Mouse (Mus musculus) liver, embryonic 14.5 days (tissue): ENCODE data around the gene Zdhhc13. TPM values are rescaled to one million over a fixed set of nuclear protein-coding genes. Genes with fewer than 3 reads are reported as not detected.

ENCODE experiments used
- ATAC-seq: fragments of 200-750 bp; cut with Nextera tagmentation; 2 replicates; pipeline ENCODE4 v1.8.0; 2017; ENCODE audit warnings: moderate number of reproducible peaks, mild to moderate bottlenecking, moderate library complexity; ENCODE audit not compliant: insufficient read depth
- DNase-seq, 3 experiments: peaks; one replicate each; pipeline ENCODE4 v3.0.0-alpha.2; 2012 to 2013; ENCODE audit warnings: low read depth in 3 of 3, low spot score in 3 of 3
- H3K27ac ChIP-seq: fragments of 300-500 bp; sonication (generic); 2 replicates; pipeline ENCODE4 v1.5.1; 2014; ENCODE audit warnings: moderate library complexity, mild to moderate bottlenecking, control low read depth, inconsistent platforms
- H3K27me3 ChIP-seq: fragments of 300-500 bp; sonication (generic); 2 replicates; pipeline ENCODE4 v1.6.1; 2014; ENCODE audit warnings: mild to moderate bottlenecking, low read length, moderate library complexity; ENCODE audit not compliant: control insufficient read depth, insufficient read depth
- H3K36me3 ChIP-seq: fragments of 300-500 bp; sonication (generic); replicated peaks from 2 replicates; pipeline ENCODE4 v1.6.1; 2014; ENCODE audit warnings: low read depth; ENCODE audit not compliant: control insufficient read depth, insufficient read depth
- H3K4me1 ChIP-seq, 2 experiments: fragments of 200-500 bp in 1 of 2; fragments of 300-500 bp in 1 of 2; sonication (generic) in 1 of 2; replicated peaks; 2 replicates each; pipeline ENCODE4 v1.6.1; 2012 to 2014; ENCODE audit warnings: antibody characterized with exemption in 1 of 2, inconsistent platforms in 1 of 2, low read length in 1 of 2; ENCODE audit not compliant: control insufficient read depth in 2 of 2, insufficient read depth in 2 of 2
- H3K4me2 ChIP-seq: fragments of 300-500 bp; sonication (generic); 2 replicates; pipeline ENCODE4 v1.6.1; 2014; ENCODE audit warnings: low read depth, mild to moderate bottlenecking, control low read depth, moderate library complexity
- H3K4me3 ChIP-seq, 2 experiments: fragments of 200-500 bp in 1 of 2; fragments of 300-500 bp in 1 of 2; sonication (generic) in 1 of 2; 2 replicates each; pipeline ENCODE4 v1.5.1; 2012 to 2014; ENCODE audit warnings: low read depth in 2 of 2, low read length in 2 of 2, mild to moderate bottlenecking in 2 of 2, control low read depth in 1 of 2, inconsistent platforms in 1 of 2, moderate library complexity in 1 of 2; ENCODE audit not compliant: insufficient read depth in 1 of 2
- H3K9ac ChIP-seq: fragments of 300-500 bp; sonication (generic); replicated peaks from 2 replicates; pipeline ENCODE4 v1.6.1; 2014; ENCODE audit warnings: mild to moderate bottlenecking, control low read depth, moderate library complexity
- H3K9me3 ChIP-seq: fragments of 300-500 bp; sonication (generic); 2 replicates; pipeline ENCODE4 v1.6.1; 2016; ENCODE audit warnings: low read length, mixed read lengths; ENCODE audit not compliant: control insufficient read depth
- CTCF ChIP-seq: IDR thresholded peaks from 2 replicates; pipeline ENCODE4 v1.5.1; 2016; ENCODE audit warnings: antibody characterized with exemption, low read depth, control low read depth
- EP300 ChIP-seq: IDR thresholded peaks from 2 replicates; pipeline ENCODE4 v1.6.1; 2016; ENCODE audit warnings: antibody characterized with exemption, low read depth
- WGBS: fragments of 180-500 bp; shearing (Covaris S2); extraction: QIAGEN DNeasy Blood & Tissue Kit; methylation state at CpG from one replicate; pipeline ENCODE4 v1.1.7; 2014; ENCODE audit not compliant: insufficient replicate concordance; 5-methylcytosine and 5-hydroxymethylcytosine counted together
- polyA plus RNA-seq, 2 experiments: library from polyadenylated mRNA; depleted of rRNA in 1 of 2; stranded (reverse) in 1 of 2; unstranded in 1 of 2; fragments of >200 nt; fragmentation: Nextera tagmentation in 1 of 2; extraction: Ambion mirVana in 1 of 2; gene quantifications; 2 replicates each; pipeline versions ENCODE4 v1.2.1 to v1.2.3; 2012 to 2014

Gene Zdhhc13
- polyA plus RNA-seq, 2 experiments = 9.4 to 13.5 TPM

GRCm38 (mm10) chr7:48829177-48829910 lies 40.5 kb downstream of the Zdhhc13 start:
- ATAC-seq = no peak
- H3K4me2 ChIP-seq = no peak overlapping the region
- H3K4me1 ChIP-seq = peaks cover 0 to 2% of the 10 kb centered on the region in 2 experiments; a peak in 1 of 4 replicates
- WGBS = 45% methylated on average over 5 of the region's 5 CpGs
- H3K9me3 ChIP-seq = no peaks in the 10 kb centered on the region
- H3K27ac ChIP-seq = no peak overlapping the region
- H3K4me3 ChIP-seq = no peak overlapping the region
- no peak for DNase-seq
- H3K27me3 ChIP-seq = no peaks in the 10 kb centered on the region
- H3K36me3 ChIP-seq = peaks cover 7% of the 10 kb centered on the region
- H3K9ac ChIP-seq = no peak overlapping the region
- TF ChIP-seq CTCF (no peak), EP300 (no peak)

GRCm38 (mm10) chr7:48830395-48830794 lies 41.6 kb downstream of the Zdhhc13 start:
- H3K27ac ChIP-seq = no peak overlapping the region
- WGBS = 15% methylated on average over 2 of the region's 2 CpGs
- TF ChIP-seq CTCF (no peak), EP300 (no peak)
- ATAC-seq (no peak), DNase-seq (no peak)
- no peaks in the 10 kb centered on the region for H3K27me3 ChIP-seq
- H3K9ac ChIP-seq = no peak overlapping the region
- no peak overlapping the region for H3K4me2 ChIP-seq
- peaks cover 0 to 2% of the 10 kb centered on the region in 2 experiments; a peak in 1 of 4 replicates for H3K4me1 ChIP-seq
- no peaks in the 10 kb centered on the region for H3K9me3 ChIP-seq
- no peak overlapping the region for H3K4me3 ChIP-seq
- no peaks in the 10 kb centered on the region; the same call in none of the 2 replicates for H3K36me3 ChIP-seq

- Histone ChIP-seq H3K27me3 (no peaks in the 10 kb centered on the region), H3K27ac (no peak overlapping the region), H3K9me3 (no peaks in the 10 kb centered on the region), H3K36me3 (no peaks in the 10 kb centered on the region; the same call in 1 of the 2 replicates), H3K4me2 (no peak overlapping the region), H3K4me1 (peaks cover 0 to 2% of the 10 kb centered on the region in 2 experiments; a peak in 1 of 4 replicates), H3K9ac (no peak overlapping the region), H3K4me3 (no peak overlapping the region)
- DNase-seq (no peak), ATAC-seq (no peak)
- TF ChIP-seq CTCF = no peak
- WGBS = 32% methylated on average over 1 of the region's 1 CpGs
These were observed 43.9 kb downstream of the Zdhhc13 start for GRCm38 (mm10) chr7:48832735-48833134.

GRCm38 (mm10) chr7:48834371-48834970 lies 45.7 kb downstream of the Zdhhc13 start:
- Histone ChIP-seq H3K27ac (no peak overlapping the region), H3K9ac (no peak overlapping the region), H3K27me3 (no peaks in the 10 kb centered on the region), H3K4me2 (no peak overlapping the region), H3K9me3 (no peaks in the 10 kb centered on the region), H3K36me3 (no peaks in the 10 kb centered on the region), H3K4me3 (no peak overlapping the region), H3K4me1 (peaks cover 0 to 2% of the 10 kb centered on the region in 2 experiments; a peak in 1 of 4 replicates)
- ATAC-seq = no peak
- no peak for TF ChIP-seq EP300
- TF ChIP-seq CTCF = no peak
- WGBS = 45% methylated on average over 4 of the region's 4 CpGs
- DNase-seq = no peak

GRCm38 (mm10) chr7:48834989-48835626 lies 46.3 kb downstream of the Zdhhc13 start:
- Histone ChIP-seq H3K9ac (no peak overlapping the region), H3K4me3 (no peak overlapping the region), H3K27me3 (no peaks in the 10 kb centered on the region), H3K4me2 (no peak overlapping the region), H3K36me3 (no peaks in the 10 kb centered on the region), H3K27ac (no peak overlapping the region), H3K9me3 (no peaks in the 10 kb centered on the region), H3K4me1 (peaks cover 0 to 2% of the 10 kb centered on the region in 2 experiments; a peak in 1 of 4 replicates)
- DNase-seq (no peak), ATAC-seq (no peak)
- 72% methylated on average over 12 of the region's 12 CpGs for WGBS
- no peak for TF ChIP-seq CTCF
- no peak for TF ChIP-seq EP300
